Mouse (Mus musculus): ENCODE data around the gene Cdpf1.

GRCm38 (mm10) chr15:85787482-85787881 lies 24.0 kb downstream of the Cdpf1 start:
- TF ChIP-seq POLR2A (IDR thresholded peaks at IDR 0.05; ENCODE audit: low read depth, low read length): no peak
- TF ChIP-seq CTCF (IDR thresholded peaks at IDR 0.05; ENCODE audit: extremely low read depth, insufficient read length, insufficient replicate concordance, low read depth, low read length): no peak
